Mouse (Mus musculus): ENCODE results near the gene Kif2b.

Kif2b gene

GRCm38 (mm10) chr11:91577317-91577716 is at the start of gene Kif2b:
Gene Kif2b, minus strand, starts transcription at chr11:91577558.
- DNase-seq (ENCODE audit: low spot score), result no peak

- DNase-seq (ENCODE audit: low spot score), result no peak
Observed at GRCm38 (mm10) chr11:91593088-91593487, 15.7 kb upstream of the Kif2b start.

GRCm38 (mm10) chr11:91576856-91577255 is 502 bp downstream of the Kif2b start:
- DNase-seq (ENCODE audit: low spot score), result no peak

GRCm38 (mm10) chr11:91575406-91575805 is 2.0 kb downstream of the Kif2b start:
- DNase-seq (ENCODE audit: low spot score), result peak; percentile 22

GRCm38 (mm10) chr11:91574477-91574876 is 2.9 kb downstream of the Kif2b start:
- DNase-seq (ENCODE audit: low spot score), result no peak

- DNase-seq (ENCODE audit: low spot score), result no peak
Observed at GRCm38 (mm10) chr11:91530737-91531136, 46.6 kb downstream of the Kif2b start.
